Mouse (Mus musculus): ENCODE results near the gene Elmod1.

Gene Elmod1

DNA sequence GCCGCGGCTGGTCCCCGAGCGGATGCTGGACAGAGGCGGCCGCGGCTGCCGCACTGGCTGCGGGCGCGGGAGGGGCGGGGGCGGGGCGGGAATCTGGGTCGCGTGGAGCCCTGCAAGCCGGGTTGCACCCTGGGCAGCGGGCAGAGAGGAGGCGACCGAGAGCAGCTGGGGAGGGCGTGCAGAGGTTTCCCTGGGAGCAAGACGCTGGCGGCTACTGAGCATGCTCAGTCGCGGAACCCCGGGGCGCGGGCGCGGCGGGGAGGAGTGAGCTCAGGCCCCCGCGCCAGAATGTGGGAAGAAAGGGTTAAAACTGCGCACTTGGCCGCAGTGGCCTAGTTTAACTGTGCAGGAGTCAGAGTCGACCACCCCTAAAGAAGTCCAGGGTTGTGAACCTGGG, at the start of gene Elmod1:
Elmod1 (minus strand) TSS at position 180 of the 397 bp plus-strand sequence.
- in situ Hi-C loops (cut with MboI, MseI) = loop anchor here (25.0 kb wide), 1 partner anchor 662 kb away; no protein-coding TSS in a partner anchor

DNA sequence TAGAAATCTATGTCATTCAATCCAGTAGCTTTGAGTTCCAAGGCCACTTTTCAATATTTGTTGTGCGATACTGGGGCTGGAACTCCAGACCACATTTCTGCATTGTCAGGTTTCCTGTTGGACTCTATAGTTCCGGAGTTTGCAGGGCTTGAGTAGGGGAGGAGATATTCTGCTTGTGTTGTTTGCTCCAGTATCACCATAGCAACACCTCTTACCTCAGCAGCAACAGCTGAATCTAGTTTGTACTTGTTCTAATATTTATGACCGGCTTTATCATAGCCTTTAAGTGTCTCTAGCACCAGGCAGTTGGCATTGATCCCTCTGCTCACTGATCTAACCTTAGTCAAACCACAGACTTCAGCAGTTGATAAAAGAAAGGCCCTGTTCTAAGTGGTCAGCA, 47.7 kb upstream of the Elmod1 start:
- in situ Hi-C loops (cut with MboI, MseI) = no loop called here

DNA sequence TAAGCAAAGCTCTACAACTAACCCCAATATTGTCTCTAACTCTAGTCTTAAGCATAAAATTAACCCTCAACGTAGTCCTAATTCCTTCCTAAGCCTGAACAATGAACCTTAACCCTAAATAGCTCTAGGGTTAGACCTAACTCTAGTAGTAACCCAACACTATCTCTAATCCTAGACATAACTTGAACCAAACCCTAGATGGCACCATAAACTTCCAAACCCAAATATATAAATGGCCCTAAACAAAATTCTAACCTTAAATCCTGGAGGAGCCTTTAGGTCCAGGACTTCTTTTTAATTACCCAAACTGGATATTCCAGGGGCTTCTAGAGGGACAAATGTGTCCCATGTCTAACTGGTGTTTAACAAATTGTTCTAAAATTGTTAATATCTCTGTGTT, 19.4 kb upstream of the Elmod1 start:
- in situ Hi-C loops (cut with MboI, MseI) = loop anchor here (5.0 to 25.0 kb wide), 2 partner anchors 343 to 643 kb away; no protein-coding TSS in a partner anchor

DNA sequence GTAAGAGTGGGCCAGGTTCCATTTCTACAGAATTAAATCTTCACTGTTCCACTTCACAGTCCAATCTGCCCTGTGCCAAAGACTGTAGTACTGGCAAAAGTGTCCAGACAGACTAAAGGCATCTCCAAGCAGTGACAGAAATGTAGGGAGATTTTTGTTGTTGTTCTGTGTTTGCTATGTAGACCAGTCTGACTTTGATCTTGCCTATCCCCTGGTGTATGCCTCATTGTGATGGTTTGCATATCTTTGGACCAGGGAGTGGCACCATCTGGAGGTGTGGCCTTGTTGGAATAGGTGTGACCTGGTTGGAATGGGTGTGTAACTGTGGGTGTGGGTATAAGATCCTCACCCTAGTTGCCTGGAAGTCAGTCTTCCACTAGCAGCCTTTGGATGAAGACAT, 17.5 kb upstream of the Elmod1 start:
- in situ Hi-C loops (cut with MboI, MseI) = loop anchor here (5.0 to 25.0 kb wide), 2 partner anchors 345 to 645 kb away; no protein-coding TSS in a partner anchor

DNA sequence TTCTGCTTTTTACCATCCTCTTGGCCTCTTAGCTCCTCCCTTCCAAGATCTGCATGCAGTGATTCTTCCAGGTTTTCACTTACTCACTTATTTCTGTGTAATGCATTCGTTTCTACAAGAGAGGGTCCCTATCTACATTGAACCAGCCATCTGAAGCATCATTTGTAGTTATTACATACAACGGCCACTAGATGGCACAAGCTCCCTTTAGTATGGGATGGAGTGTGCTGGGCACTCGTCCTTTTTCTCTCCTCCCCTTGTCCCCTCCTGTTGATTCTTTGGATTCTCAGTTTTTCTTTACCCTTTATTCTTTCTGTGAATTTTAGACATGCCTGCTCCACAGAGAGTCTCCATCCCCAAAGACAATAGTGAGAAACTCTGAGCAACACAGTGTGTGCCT, 15.8 kb upstream of the Elmod1 start:
- in situ Hi-C loops (cut with MboI, MseI) = loop anchor here (5.0 to 25.0 kb wide), 2 partner anchors 346 to 646 kb away; no protein-coding TSS in a partner anchor

DNA sequence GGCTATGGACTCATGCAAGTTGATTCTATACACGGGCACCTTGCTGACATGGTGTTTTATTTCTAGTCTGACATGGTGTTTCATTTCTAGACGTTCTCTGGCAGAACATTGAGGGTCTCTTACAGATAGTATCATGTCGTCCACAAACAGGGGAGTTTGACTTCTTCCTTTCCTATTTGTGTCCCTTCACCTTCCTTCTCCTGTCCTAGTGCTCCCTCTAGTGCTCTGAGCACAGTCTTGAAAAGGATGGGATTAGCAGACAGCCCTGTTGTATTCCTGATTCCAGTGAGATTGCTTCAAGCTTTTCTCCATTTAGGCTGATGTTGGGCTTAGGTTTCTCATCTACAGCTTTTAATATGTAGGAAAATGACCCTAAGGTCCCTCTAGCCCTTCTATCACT, 11.9 kb upstream of the Elmod1 start:
- in situ Hi-C loops (cut with MboI, MseI) = loop anchor here (5.0 to 25.0 kb wide), 2 partner anchors 160 to 650 kb away; no protein-coding TSS in a partner anchor

DNA sequence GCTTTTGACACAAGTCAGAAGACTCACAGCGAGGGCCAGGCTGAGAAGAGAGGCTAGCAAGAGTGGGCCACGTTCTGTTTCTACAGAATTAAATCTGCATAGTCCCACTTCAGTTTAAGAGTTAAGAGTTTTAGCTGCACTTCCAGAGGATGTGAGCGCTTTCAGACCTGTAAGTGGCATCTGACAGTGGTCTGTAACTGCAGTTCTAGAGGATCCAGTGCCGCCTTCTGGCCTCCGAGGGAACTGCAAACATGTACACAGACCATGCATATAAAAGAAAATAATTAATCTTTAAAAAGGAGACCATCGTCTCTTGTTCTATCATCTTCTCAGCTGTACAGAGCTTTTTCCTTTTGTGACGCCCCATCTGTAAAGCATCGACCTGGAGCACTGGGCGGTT, 9.8 kb upstream of the Elmod1 start:
- in situ Hi-C loops (cut with MboI, MseI) = loop anchor here (5.0 to 25.0 kb wide), 2 partner anchors 158 to 652 kb away; no protein-coding TSS in a partner anchor

DNA sequence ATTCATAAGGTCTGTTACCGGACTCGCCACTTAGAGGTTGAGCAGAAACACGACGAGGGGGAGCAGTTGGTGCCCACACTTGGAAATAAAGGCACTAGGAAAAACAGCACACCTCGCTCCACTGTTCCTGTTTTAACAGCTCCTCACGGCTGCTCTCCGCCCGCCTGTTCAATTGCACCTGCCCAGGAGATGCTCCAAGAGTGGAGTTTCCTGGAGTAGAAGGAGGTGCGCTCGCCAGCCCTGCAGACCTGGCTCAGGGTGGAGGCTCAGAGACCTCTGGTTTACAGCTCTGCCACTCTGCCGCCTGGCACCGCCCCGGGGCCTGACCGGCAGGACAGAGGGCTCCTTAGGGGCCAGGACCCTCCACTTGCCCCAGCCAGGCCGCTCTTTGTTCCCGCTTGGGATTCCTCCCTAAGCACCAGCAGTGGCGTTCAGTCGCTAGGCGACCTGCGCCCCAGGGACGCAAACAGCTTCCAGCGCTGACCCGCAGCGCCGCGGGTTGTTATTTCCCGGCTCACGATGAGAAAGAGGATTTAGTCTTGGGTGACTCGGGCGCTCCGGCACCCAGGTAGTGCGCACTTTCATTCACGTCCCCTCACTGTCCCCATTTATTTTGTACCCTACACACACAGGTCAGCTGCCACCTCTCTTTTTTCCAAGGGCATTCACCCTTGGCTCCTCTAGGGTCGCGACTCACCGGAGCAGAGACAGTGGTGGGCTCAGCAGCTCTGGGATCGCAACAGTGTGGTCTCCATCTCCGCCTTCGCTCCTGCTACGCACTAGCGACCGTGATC, 576 bp downstream of the Elmod1 start:
- in situ Hi-C loops (cut with MboI, MseI) = loop anchor here (25.0 kb wide), 1 partner anchor 663 kb away; no protein-coding TSS in a partner anchor

DNA sequence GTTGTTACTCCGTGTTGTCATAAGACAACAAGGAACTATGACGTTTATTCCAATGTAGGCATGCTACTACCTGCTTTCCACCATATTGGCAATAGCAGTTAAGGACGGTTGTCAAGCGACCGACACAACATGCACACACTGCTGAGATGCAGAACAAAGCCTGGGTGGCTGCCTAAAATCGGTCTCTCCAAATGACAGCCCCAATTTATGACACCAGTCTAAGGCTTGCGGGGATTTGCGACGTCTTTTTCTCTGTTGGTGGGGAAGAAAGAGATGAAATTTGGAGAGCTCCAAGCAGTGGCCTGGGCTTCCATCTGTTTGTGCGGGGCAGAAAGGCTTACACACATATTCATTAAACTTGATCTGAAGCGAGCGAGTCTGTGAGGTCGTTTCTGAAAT, 1.2 kb downstream of the Elmod1 start:
- in situ Hi-C loops (cut with MboI, MseI) = no loop called here

DNA sequence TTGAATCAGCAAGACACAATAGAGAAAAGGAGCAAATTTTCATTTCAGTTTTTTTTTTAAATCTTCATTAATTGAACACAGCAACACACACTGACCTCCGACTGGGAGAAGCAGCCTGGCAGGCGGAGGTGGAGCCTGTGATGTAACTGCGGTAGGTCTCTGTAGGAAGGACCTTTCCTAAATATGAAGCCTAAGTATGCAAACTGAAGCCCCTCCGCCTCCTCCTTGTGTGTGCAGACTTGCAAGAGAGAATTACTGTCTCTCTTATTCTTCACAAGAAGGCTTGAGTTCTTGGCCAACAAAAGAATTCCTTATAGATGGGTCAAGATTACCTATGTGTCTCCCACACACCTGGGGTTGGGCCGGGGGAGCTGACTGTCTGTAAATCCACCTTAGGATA, 1.9 kb downstream of the Elmod1 start:
- in situ Hi-C loops (cut with MboI, MseI) = no loop called here

DNA sequence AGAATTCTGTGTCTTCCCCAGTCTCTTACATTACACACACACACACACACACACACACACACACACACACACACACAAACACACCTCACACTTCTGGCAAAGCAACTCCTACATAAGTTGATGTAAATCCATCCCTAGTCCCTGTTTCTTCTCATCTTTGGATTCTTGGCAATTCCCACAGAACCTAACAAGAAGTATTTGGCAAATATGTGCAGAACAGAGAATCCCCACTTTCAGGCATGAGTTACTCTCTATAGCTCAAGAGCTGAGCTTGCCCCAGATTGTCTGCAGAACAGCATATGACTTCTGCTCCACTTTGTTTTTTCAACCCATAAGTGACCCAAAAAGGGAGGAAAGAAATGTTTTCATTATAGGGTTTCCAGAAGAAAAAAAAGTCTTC, 2.7 kb downstream of the Elmod1 start:
- in situ Hi-C loops (cut with MboI, MseI) = no loop called here

DNA sequence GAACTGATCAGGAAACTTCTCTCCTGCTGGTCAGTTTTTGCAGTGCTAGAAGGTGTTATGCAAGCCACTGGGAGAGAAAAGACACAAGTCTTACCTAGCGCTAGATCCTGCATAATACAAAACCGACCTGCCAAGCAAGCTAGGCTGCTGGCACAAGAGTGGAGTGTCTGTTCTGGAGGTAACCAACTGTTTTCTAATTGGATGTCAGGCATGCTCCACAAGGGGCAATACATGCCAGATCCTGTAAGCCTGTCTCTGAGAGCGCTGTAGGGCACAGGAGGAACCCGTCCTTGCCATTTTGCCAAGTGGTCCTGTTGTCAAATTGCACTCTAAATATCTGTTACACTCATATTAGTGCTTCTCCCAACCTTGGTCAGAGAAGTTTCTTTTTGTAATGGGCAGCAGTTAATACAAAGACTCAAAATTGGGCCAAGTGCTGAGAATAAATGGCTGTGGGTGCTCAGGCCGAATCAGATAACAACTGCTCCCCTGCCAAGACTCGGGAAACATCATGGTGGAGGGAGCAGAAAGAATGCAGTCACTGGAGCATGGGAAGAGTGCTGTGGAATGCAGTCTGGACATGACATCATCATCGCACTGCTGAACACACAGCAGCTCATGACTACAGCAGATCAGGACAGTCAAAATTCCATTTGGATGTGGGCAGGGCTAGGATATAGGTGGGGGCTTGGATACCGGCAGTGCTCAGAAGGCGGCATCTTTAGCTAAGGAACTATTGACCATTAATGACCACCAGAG, 7.3 kb downstream of the Elmod1 start:
- in situ Hi-C loops (cut with MboI, MseI) = no loop called here

DNA sequence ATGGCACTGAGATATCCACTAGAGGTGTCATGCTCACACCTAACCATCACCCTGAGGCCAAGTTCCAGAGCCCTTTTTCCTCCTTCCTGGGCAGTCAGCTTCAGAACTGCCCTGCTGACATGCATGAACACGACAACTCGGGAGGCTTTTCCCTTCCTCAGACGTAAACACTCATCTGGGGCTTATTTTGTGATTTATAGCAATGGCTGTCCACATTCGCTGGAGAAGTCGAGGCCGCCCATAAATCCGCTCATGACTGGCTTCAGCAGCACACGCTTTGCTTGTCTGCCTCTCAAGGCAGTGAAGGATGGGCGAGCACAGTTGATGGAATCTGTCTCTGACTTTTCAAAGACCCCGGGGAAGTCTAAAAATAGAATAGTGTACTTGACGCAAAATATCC, 18.1 kb downstream of the Elmod1 start:
- in situ Hi-C loops (cut with MboI, MseI) = no loop called here

DNA sequence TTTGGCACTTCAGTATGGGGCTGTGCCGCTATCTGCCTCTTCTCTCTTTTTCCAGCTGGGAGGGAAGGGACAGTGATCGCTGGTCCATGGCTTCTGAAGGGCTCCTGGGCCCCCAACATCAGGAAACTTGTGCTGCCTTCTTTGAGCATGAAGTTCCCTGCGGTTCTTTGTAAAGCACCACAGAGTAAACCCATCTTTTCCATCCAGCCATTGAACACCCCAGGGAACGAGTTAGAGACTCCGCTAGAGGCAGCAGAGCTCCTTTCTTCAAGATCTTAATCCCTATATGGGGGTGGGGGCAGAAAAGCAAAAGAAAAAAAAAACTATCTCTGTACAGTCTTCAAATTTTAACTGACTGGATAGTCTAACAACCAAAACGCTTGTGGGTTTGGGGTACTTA, 20.2 kb downstream of the Elmod1 start:
- in situ Hi-C loops (cut with MboI, MseI) = no loop called here

DNA sequence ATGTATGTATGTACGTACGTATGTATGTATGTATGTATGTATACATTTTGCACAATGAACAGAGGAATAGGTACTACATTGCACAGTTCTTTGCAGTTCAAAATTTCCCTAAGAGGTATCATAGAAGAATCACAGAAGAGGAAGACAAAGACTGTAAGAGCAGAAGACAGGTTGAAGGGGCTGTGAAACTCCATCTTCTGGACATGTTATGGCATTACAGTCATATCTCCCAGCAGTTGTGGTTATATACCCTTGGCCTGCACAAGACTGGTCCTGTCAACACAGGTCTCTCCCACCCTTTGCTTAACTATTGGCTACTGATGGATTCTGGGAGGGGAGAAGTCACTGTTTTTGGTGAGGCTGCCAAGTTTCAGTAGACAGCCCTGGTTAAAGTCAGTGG, 27.6 kb downstream of the Elmod1 start:
- in situ Hi-C loops (cut with MboI, MseI) = no loop called here

DNA sequence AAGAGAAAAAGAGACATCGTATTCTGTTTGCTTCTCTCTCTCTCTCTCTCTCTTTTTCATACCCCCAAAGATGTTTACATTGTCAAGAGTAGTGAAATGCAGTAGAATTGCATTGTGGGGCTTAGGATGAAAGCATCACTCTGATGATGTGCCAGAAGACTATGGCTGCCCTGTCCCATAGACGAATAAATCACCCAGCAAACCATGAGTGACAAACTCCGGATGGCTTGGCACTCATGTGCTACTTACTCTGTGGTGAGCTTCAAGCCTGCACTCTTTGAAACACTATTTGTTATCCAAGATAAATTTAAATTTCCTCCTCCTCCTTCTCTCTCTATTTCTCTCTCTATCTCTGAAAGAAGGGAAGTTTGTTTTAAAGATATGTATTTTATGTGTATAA, 36.5 kb downstream of the Elmod1 start:
- in situ Hi-C loops (cut with MboI, MseI) = no loop called here

DNA sequence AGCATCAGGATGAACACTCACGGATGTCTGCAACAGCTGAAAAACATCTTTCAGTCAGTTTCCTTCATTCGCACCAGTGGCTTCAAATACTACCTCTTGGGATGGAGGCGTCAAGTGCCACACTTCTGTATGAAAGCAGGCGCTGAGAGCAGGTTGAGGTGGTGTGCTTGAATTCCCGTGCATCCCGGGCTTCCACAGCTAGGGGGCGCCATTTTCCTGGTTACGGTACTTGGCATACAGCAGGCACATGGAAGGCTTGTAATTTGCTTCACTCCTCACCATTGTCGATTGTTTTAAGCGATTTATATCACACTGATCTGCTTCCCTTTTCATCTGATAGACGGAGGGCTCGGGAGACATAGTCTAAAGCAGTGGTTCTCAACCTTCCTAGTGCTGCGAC, 40.9 kb downstream of the Elmod1 start:
- in situ Hi-C loops (cut with MboI, MseI) = no loop called here

DNA sequence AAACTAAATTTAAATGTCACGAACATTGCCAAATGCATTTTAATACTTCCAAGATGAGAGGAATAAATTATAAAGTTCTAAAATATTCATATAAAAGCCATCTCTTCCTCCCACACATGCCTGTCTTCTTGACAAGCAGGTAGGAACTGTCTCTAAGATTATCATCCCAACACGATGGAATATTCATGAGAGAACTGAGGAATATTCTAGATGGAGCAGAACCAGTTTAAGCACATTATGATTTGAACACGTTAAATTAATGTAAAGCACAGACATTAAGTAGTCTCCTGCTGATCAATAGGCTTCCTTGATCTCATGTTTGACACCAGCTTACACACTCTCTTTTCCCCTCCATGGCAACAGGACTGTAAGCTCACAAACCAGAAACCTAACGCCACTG, 41.7 kb downstream of the Elmod1 start:
- in situ Hi-C loops (cut with MboI, MseI) = no loop called here

DNA sequence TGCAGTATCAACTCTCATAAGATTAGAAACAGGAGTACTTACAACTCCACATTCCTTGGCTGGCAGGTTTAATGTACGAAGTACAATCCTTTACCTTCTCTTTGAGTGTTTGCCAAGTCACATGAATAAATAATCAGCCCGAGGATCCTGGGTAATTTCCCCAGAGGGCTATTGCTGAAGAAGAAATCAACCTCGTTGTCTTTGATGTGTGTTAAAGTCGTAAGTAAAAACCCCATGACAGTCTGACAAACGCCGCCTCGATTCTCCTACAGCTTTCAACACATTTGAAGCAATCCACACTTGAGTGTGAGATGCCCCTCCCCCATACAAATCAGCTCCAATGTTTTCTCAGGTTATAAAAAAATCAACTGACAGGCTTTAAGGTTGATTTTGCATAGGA, 44.2 kb downstream of the Elmod1 start:
- in situ Hi-C loops (cut with MboI, MseI) = no loop called here

DNA sequence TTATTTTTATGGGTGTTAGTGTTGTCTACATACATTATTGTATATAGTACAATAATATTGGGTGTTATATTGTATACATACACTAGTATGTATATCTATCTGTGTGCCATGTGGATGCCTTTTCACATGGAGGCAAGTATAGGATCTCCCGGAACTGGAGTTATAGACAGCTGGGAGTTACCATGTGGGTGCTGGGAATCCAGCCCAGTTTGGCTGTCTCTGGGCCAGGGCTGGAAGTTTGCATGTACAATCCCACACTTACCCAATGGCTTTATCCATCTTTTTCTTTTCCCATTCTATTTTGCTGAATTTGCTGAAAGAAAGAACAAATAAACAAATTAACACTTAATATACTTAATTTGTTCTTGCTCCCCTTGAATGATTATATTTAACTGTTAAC, 54.0 kb downstream of the Elmod1 start:
- in situ Hi-C loops (cut with MboI, MseI) = no loop called here

DNA sequence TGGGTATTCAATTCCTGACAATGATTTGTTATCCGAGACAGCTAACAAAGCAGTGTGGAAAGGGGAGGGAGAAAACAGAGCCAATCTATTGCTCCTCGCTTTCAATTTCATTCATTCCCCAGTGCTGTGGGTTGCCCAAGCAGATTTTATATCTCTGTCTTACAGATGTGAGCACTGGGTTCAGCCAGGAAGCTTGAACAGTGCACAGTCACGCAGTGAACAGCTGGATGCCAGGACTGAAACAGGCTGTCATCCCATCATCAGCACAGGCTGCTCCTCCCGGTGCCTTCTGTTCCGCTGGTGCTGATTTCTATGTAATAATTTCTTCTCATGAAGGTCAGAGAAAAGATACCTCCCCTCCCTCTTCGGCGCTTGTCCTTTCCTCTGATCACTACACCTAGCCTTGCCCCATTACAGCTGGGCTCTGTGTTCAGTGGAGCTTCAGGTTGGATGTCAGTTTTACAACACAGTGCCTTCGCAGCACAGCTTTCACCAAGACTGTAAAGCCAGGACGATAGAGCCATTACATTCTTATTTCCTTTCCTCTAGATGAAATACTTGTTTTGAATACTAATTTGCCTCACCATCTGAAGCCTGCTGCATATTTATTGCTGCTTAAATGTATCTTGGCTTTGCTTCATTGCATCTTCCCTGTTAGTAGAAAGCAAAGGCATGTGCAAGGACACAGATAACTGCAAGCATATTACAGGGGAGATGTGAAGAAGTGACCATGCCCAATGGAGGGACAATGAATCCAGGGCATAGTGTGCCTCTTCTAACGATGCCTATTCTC, 59.0 kb downstream of the Elmod1 start:
- in situ Hi-C loops (cut with MboI, MseI) = no loop called here

DNA sequence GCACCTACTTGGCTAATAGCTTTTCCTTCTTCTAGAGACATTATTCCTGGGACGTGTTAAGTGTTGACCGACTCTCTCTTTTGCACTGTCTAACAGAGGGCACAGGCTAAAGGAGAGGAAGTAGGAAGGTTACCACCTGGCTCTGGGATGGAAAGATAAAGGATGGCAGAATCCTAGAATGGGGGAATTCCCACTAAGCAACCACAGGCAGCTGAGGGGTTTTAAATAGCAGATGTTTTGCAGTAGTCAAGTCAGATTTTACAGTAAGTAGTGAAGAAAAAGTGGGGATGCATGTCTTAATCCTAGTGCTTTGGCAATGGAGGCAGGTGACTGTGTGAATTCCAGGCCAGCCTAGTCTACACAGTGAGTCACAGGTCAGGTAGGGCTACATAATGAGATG, 64.3 kb downstream of the Elmod1 start:
- in situ Hi-C loops (cut with MboI, MseI) = no loop called here
